Mouse (Mus musculus) neural tube, embryonic 11.5 days (tissue): ENCODE measurements at regions not wholly inside any gene's neighbourhood (a gene's known extent, or its start where the extent isn't known, plus 50 kb on each side); places are given as distances from the start of the nearest gene placed in this dataset.

Experiments used
- ATAC-seq: fragments of 200-750 bp; cut with Nextera tagmentation; 2 replicates; pipeline ENCODE4 v1.8.0; 2017; ENCODE audit warnings: moderate number of reproducible peaks, mild to moderate bottlenecking, moderate TSS enrichment, moderate library complexity; ENCODE audit not compliant: insufficient read depth, low FRiP score, low TSS enrichment
- DNase-seq: peaks from one replicate; pipeline ENCODE4 v3.0.0-alpha.2; 2015; ENCODE audit warnings: low spot score
- H3K27ac ChIP-seq: fragments of 300-500 bp; sonication (generic); 2 replicates; pipeline ENCODE4 v1.5.1; 2014; ENCODE audit warnings: low read depth, mild to moderate bottlenecking, low read length
- H3K27me3 ChIP-seq: fragments of 300-500 bp; sonication (generic); 2 replicates; pipeline ENCODE4 v1.6.1; 2014; ENCODE audit warnings: mild to moderate bottlenecking, low read length, mixed read lengths; ENCODE audit not compliant: control insufficient read depth, insufficient read depth
- H3K36me3 ChIP-seq: fragments of 300-500 bp; sonication (generic); 2 replicates; pipeline ENCODE4 v1.6.1; 2014; ENCODE audit warnings: mild to moderate bottlenecking, low read length, moderate library complexity, mixed read lengths; ENCODE audit not compliant: control insufficient read depth, insufficient read depth
- H3K4me1 ChIP-seq: fragments of 300-500 bp; sonication (generic); 2 replicates; pipeline ENCODE4 v1.6.1; 2014; ENCODE audit warnings: low read length, mixed read lengths; ENCODE audit not compliant: control insufficient read depth, insufficient read depth
- H3K4me2 ChIP-seq: fragments of 300-500 bp; sonication (generic); 2 replicates; pipeline ENCODE4 v1.6.1; 2014; ENCODE audit warnings: low read depth, mild to moderate bottlenecking, moderate library complexity
- H3K4me3 ChIP-seq: fragments of 300-500 bp; sonication (generic); 2 replicates; pipeline ENCODE4 v1.5.1; 2014; ENCODE audit warnings: low read depth, low read length
- H3K9ac ChIP-seq: fragments of 300-500 bp; sonication (generic); 2 replicates; pipeline ENCODE4 v1.6.1; 2014; ENCODE audit warnings: mild to moderate bottlenecking, low read length
- H3K9me3 ChIP-seq: fragments of 300-500 bp; sonication (generic); 2 replicates; pipeline ENCODE4 v1.6.1; 2016; ENCODE audit warnings: low read length; ENCODE audit not compliant: control insufficient read depth
- WGBS: fragments of 180-500 bp; shearing (Covaris S2); extraction: QIAGEN DNeasy Blood & Tissue Kit; methylation state at CpG from one replicate; pipeline ENCODE4 v1.1.7; 2014; 5-methylcytosine and 5-hydroxymethylcytosine counted together

DNA sequence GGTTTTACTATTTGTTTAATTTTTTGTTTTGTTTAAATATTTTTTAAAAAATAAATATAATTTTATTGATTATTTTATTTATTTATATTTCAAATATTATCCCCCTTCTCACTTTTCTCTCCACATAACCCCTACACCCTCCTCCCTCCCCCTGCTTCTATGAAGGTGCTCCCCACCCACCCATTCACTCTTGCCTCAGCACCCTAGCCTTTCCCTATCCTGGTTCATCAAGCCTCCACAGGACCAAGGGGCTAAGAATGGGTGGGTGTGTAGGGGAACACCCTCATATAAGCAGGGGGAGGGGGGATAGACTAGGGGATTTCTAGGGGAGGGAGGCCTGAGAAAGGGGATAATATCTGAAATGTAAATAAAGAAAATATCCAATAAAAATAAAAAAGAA, 313.7 kb upstream of the Gm21293 start:
- Histone ChIP-seq H3K4me3 (no peak overlapping the region), H3K9me3 (no peaks in the 10 kb centered on the region), H3K4me2 (no peak overlapping the region), H3K27me3 (no peaks in the 10 kb centered on the region), H3K4me1 (no peaks in the 10 kb centered on the region), H3K9ac (no peak overlapping the region), H3K27ac (no peak overlapping the region), H3K36me3 (no peaks in the 10 kb centered on the region)
- ATAC-seq (no peak; the same call in 1 of the 2 replicates), DNase-seq (no peak)

DNA sequence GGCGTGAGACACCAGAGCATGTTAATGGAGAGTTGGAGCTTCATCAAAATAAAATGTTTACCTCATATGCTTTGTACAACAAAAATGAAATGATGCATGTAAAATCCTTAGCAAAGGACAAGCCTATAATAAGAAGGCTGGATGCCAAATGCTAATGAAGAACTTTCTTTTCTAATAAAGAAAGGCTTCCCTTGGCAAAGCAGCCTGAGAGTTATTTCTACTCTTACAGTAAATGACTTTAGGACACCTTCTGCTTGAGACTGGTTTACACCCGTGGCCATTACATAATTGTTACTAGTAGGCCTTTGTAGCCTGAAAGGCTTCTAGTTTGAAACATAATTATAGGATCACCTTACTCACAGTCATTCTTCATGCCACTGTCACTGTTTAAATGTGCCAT, 310.7 kb upstream of the Gm21293 start:
- H3K9me3 ChIP-seq, result no peaks in the 10 kb centered on the region
- H3K27me3 ChIP-seq, result no peaks in the 10 kb centered on the region
- ATAC-seq (no peak), DNase-seq (no peak)
- no peaks in the 10 kb centered on the region for H3K4me1 ChIP-seq
- H3K4me3 ChIP-seq, result no peak overlapping the region
- no peak overlapping the region for H3K4me2 ChIP-seq
- no peak overlapping the region for H3K9ac ChIP-seq
- no peaks in the 10 kb centered on the region for H3K36me3 ChIP-seq
- no peak overlapping the region for H3K27ac ChIP-seq
- 45% methylated on average over 2 of the region's 2 CpGs for WGBS

DNA sequence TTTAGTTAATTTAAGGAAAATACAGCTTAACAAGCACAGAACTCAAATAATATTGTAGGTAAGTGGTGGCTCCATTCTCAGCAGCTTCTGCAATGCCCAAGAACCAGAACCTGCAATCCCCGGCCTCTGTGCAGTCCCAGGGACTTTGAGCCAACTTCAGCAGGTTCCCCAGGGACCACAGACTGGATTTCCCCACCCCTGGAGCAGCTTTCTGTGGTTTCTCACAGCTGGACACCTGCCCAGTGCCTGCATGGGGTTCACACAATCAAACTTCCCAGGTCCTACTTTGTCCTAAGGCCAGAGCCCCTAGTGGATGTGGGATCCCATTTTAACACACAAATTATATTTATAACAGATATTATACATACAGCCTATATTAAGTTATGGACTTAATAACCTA, 287.6 kb upstream of the Gm21293 start:
- DNase-seq (no peak), ATAC-seq (no peak)
- Histone ChIP-seq H3K4me1 (no peaks in the 10 kb centered on the region), H3K27me3 (no peaks in the 10 kb centered on the region), H3K9me3 (no peaks in the 10 kb centered on the region), H3K27ac (no peak overlapping the region), H3K36me3 (no peaks in the 10 kb centered on the region), H3K4me2 (no peak overlapping the region), H3K4me3 (no peak overlapping the region), H3K9ac (no peak overlapping the region)
- whole genome bisulfite sequencing, result 76% methylated on average over 1 of the region's 1 CpGs

DNA sequence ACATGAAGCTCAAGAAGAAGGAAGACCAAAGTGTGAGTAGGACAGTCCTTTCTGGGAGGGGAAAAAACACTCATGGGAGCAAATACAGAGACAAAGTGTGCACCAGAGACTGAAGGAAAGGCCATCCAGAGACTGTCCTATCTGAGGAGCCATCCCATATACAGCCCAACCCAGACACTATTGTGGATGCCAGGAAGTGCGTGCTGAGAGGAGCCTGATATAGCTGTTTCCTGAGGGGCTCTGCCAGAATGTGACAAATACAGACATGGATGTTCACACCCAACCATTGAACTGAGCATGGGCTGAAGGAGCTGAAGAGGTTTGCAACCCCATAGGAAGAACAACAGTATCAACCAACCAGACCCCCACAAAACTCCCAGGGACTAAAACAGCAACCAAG, 281.9 kb upstream of the Gm21293 start:
- Histone ChIP-seq H3K4me1 (no peaks in the 10 kb centered on the region), H3K9me3 (no peaks in the 10 kb centered on the region), H3K27me3 (no peaks in the 10 kb centered on the region), H3K9ac (no peak overlapping the region), H3K4me3 (no peak overlapping the region), H3K27ac (no peak overlapping the region), H3K4me2 (no peak overlapping the region), H3K36me3 (no peaks in the 10 kb centered on the region)
- DNase-seq (no peak), ATAC-seq (no peak)
- 89% methylated on average over 1 of the region's 1 CpGs for WGBS

DNA sequence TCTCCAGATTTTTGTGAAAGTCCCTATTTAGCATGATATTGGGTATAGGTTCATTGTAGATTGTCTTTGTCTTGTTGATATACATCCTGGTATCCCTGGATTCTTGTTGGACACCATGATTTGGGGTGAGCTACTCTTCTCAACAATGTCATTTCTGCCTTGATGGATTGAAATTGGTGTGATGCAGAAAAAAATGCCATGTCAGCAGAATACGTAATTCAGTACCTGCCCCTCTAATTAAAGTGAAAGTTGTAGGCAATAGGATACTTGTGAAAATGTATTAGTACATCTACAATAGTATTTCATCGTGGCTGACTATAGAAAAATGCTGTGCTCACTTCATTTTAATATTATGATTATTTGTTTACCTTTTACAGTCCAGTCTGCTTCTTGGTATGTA, 280.7 kb upstream of the Gm21293 start:
- no peak for DNase-seq
- no peak for ATAC-seq
- Histone ChIP-seq H3K9ac (no peak overlapping the region), H3K27me3 (no peaks in the 10 kb centered on the region), H3K4me1 (no peaks in the 10 kb centered on the region), H3K36me3 (no peaks in the 10 kb centered on the region), H3K4me3 (no peak overlapping the region), H3K27ac (no peak overlapping the region), H3K9me3 (no peaks in the 10 kb centered on the region), H3K4me2 (no peak overlapping the region)
- WGBS, result 84% methylated on average over 2 of the region's 2 CpGs

DNA sequence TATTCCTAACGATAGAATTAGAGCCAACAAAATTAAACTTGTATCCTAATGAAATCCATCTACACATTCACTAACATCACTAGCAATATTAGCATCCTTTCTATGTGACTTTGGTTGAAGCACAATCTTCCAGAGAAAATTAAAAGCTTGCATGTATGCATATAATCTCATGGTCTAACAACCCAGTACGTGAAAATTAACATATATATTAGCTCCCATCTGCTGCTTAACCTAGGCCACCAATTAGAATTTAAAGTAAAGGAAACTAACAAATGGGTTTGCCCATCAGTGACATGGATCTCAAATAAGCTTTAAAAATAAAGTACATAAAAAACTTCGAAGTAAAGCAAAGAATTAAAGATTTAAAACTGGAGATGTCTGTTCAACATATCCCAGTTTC, 278.9 kb upstream of the Gm21293 start:
- Histone ChIP-seq H3K4me2 (no peak overlapping the region), H3K27me3 (no peaks in the 10 kb centered on the region), H3K4me3 (no peak overlapping the region), H3K9me3 (no peaks in the 10 kb centered on the region), H3K36me3 (no peaks in the 10 kb centered on the region), H3K27ac (no peak overlapping the region), H3K4me1 (no peaks in the 10 kb centered on the region), H3K9ac (no peak overlapping the region)
- ATAC-seq, result no peak
- no peak for DNase-seq
- 80% methylated on average over 3 of the region's 3 CpGs for WGBS

DNA sequence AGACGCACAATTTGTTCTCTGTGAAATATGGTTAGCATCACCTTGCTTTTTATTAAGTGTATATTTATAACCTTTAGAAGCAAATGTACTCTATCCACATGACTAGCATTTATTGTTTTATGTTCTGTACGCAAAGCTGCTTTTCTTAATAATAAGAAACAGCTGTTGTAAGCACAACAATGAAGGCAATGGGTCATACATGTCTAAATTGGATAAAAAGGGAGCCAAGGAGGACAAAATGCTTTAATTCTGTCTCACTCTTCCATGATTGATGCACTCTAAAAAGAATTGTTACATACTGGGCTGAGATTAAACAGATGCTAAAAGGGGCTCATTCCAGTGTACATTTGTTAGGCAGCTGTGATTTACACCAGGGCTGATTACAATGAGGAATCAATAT, 232.7 kb upstream of the Gm21293 start:
- DNase-seq, result no peak
- Histone ChIP-seq H3K36me3 (no peaks in the 10 kb centered on the region), H3K4me2 (no peak overlapping the region), H3K9me3 (no peaks in the 10 kb centered on the region), H3K4me1 (no peaks in the 10 kb centered on the region), H3K9ac (no peak overlapping the region), H3K4me3 (no peak overlapping the region), H3K27ac (no peak overlapping the region), H3K27me3 (no peaks in the 10 kb centered on the region)
- no peak for ATAC-seq
- WGBS, result 80% methylated on average over 2 of the region's 2 CpGs

DNA sequence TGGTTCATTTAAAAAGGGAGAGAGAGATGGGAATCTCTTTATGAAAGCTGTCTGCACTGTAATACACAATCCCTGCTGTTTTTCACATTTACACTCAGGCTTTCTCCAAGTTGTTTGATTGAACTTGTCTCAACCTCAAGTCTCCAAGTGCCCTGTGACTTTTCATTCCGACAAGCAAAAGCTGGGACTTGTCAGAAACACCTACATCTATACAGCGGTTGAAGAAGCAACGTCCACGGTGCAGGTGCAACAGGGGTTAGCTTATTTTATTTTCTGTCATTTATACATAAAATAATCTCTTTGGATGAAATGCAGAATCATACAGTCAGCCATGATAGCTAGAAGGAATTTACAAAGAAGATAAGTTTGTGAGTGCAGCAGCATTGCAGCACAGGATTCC, 184.6 kb upstream of the Gm21293 start:
- Histone ChIP-seq H3K27me3 (no peaks in the 10 kb centered on the region), H3K4me1 (no peaks in the 10 kb centered on the region), H3K4me2 (no peak overlapping the region), H3K36me3 (no peaks in the 10 kb centered on the region), H3K9me3 (no peaks in the 10 kb centered on the region), H3K4me3 (no peak overlapping the region), H3K27ac (no peak overlapping the region), H3K9ac (no peak overlapping the region)
- 78% methylated on average over 4 of the region's 4 CpGs for WGBS
- ATAC-seq, result no peak
- DNase-seq, result no peak

DNA sequence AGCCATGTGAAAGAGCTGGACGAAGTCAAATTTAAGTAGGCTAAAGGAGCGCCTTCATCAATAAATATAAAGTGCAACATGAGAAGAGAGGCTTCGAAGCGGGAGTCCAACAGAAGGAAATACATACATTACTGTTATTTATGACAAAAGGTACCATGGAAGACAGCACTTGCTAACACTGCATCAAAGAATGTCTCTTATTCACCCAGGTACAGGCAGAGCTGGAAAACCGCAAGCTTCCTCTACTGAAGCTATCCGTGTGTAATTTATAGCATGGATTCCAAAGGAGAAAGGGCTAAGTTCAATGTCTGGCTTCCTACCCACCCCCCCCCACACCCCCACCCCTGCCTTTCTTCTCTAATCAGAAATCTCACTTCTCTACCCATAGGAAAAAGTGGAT, 166.7 kb upstream of the Gm21293 start:
- H3K4me1 ChIP-seq, result no peaks in the 10 kb centered on the region

More for the DNA sequence above, 166.7 kb upstream of the Gm21293 start:
- Histone ChIP-seq H3K4me2 (no peak overlapping the region), H3K4me3 (no peak overlapping the region), H3K9ac (no peak overlapping the region), H3K9me3 (no peaks in the 10 kb centered on the region), H3K27ac (no peak overlapping the region), H3K36me3 (no peaks in the 10 kb centered on the region), H3K27me3 (no peaks in the 10 kb centered on the region)
- ATAC-seq (0 out of 2 replicates have a peak, but pooled peaks have one; percentile 48), DNase-seq (peak; percentile 9)
- WGBS, result 67% methylated on average over 6 of the region's 6 CpGs
